Mouse (Mus musculus): ENCODE results near the gene Mrm2. TPM values are rescaled to one million over a fixed set of nuclear protein-coding genes. Genes with fewer than 3 reads are reported as not detected.

Gene Mrm2
- polyA plus RNA-seq, 1 experiment from 2014 or later: 19.5 TPM

- Histone ChIP-seq H3K9ac (ENCODE audit: low read length) (no peak overlapping the region), H3K36me3 (ENCODE audit: control insufficient read depth, insufficient read depth, low read length) (peaks cover 32% of the 10 kb centered on the region), H3K27ac (ENCODE audit: low read depth) (no peak overlapping the region), H3K4me1 (replicated peaks; ENCODE audit: control insufficient read depth, insufficient read depth, low read length) (peaks cover 9% of the 10 kb centered on the region), H3K9me3 (ENCODE audit: control insufficient read depth, low read length) (no peaks in the 10 kb centered on the region), H3K27me3 (replicated peaks; ENCODE audit: control insufficient read depth, insufficient read depth, low read length) (no peaks in the 10 kb centered on the region), H3K4me3 (ENCODE audit: low read depth, low read length) (no peak overlapping the region), H3K4me2 (ENCODE audit: low read length) (no peak overlapping the region)
- DNase-seq (ENCODE audit: low spot score) (no peak), ATAC-seq (replicated peaks; ENCODE audit: low FRiP score, low TSS enrichment, low read depth) (no peak)
- WGBS: 43% methylated on average over 2 of the region's 2 CpGs
Measured at GRCm38 (mm10) chr5:140333631-140334030, 1.9 kb upstream of the Mrm2 start.

GRCm38 (mm10) chr5:140332519-140332918, 821 bp upstream of the Mrm2 start:
- no peak overlapping the region for H3K9ac ChIP-seq (ENCODE audit: low read length)
- H3K4me1 ChIP-seq (replicated peaks; ENCODE audit: control insufficient read depth, insufficient read depth, low read length): peaks cover 9% of the 10 kb centered on the region
- H3K36me3 ChIP-seq (ENCODE audit: control insufficient read depth, insufficient read depth, low read length): peaks cover 32% of the 10 kb centered on the region
- WGBS: 66% methylated on average over 4 of the region's 4 CpGs
- no peak for DNase-seq (ENCODE audit: low spot score)
- H3K27me3 ChIP-seq (replicated peaks; ENCODE audit: control insufficient read depth, insufficient read depth, low read length): no peaks in the 10 kb centered on the region
- peak overlapping the region; percentile 61 for H3K4me3 ChIP-seq (ENCODE audit: low read depth, low read length)
- no peaks in the 10 kb centered on the region for H3K9me3 ChIP-seq (ENCODE audit: control insufficient read depth, low read length)
- peak overlapping the region; percentile 93 for H3K4me2 ChIP-seq (ENCODE audit: low read length)
- ATAC-seq (replicated peaks; ENCODE audit: low FRiP score, low TSS enrichment, low read depth): no peak
- 0 out of 2 replicates have a peak overlapping the region, but pooled peaks have one; percentile 87 for H3K27ac ChIP-seq (ENCODE audit: low read depth)

- WGBS: 88% methylated on average over 5 of the region's 5 CpGs
- H3K27me3 ChIP-seq (replicated peaks; ENCODE audit: control insufficient read depth, insufficient read depth, low read length): no peaks in the 10 kb centered on the region
- no peaks in the 10 kb centered on the region for H3K9me3 ChIP-seq (ENCODE audit: control insufficient read depth, low read length)
- H3K27ac ChIP-seq (ENCODE audit: low read depth): no peak overlapping the region
- DNase-seq (ENCODE audit: low spot score) (no peak), ATAC-seq (replicated peaks; ENCODE audit: low FRiP score, low TSS enrichment, low read depth) (no peak)
- no peak overlapping the region for H3K9ac ChIP-seq (ENCODE audit: low read length)
- H3K36me3 ChIP-seq (ENCODE audit: control insufficient read depth, insufficient read depth, low read length): peaks cover 14% of the 10 kb centered on the region; the same call in 1 of the 2 replicates
- H3K4me1 ChIP-seq (replicated peaks; ENCODE audit: control insufficient read depth, insufficient read depth, low read length): peaks cover 8% of the 10 kb centered on the region
- no peak overlapping the region for H3K4me2 ChIP-seq (ENCODE audit: low read length)
- H3K4me3 ChIP-seq (ENCODE audit: low read depth, low read length): no peak overlapping the region
Measured at GRCm38 (mm10) chr5:140324058-140324457, 7.6 kb downstream of the Mrm2 start.

DNA sequence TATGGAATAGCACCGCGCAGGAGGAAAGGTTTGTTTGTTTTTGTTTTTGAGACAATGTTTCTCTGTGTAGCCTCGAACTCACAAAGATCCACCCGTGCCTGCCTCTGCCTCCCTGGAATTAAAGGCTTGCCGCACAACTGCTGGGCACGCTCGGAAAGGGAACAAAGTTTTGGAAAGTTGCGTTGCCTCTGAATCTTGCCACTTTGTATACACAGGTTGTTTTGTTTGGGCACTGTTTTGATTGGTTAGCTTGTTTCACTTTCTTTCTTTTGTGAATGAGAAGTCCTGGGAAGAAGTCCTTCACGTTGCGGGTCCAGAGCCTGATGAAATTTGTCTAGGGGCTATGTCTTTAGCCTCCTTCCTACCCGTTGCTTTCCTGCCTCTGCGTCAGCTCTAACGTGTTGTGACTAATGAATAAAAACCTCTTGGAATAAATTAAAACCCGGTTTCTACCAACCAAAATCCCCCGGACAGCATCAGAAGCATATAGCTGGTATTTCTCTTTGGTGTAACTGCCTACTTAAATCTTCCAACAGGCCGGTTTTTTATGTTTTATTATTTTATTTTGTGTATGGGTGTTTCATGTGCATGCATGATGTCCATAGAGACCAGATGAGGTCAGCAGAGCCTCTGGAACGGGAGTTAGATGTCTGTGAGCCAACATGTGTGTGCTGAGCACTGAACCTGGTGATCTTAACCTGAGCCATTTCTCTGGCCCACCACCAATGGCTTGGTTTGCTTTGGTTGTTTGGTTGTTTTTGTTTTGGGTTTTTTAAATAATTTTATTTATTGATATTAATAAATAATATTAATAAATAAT, 9.7 kb downstream of the Mrm2 start:
- H3K4me2 ChIP-seq (ENCODE audit: low read length): peak overlapping the region; percentile 67
- DNase-seq (ENCODE audit: low spot score): no peak
- H3K36me3 ChIP-seq (ENCODE audit: control insufficient read depth, insufficient read depth, low read length): no peaks in the 10 kb centered on the region; the same call in 1 of the 2 replicates
- H3K9ac ChIP-seq (ENCODE audit: low read length): peak overlapping the region; percentile 99
- peaks cover 8% of the 10 kb centered on the region for H3K4me1 ChIP-seq (replicated peaks; ENCODE audit: control insufficient read depth, insufficient read depth, low read length)
- H3K27me3 ChIP-seq (replicated peaks; ENCODE audit: control insufficient read depth, insufficient read depth, low read length): no peaks in the 10 kb centered on the region
- peak; percentile 13 for ATAC-seq (replicated peaks; ENCODE audit: low FRiP score, low TSS enrichment, low read depth)
- peak overlapping the region; percentile 88 for H3K4me3 ChIP-seq (ENCODE audit: low read depth, low read length)
- WGBS: 2% methylated on average over 17 of the region's 17 CpGs
- H3K27ac ChIP-seq (ENCODE audit: low read depth): peak overlapping the region; percentile 79
- no peaks in the 10 kb centered on the region for H3K9me3 ChIP-seq (ENCODE audit: control insufficient read depth, low read length)

- under 1% methylated on average over 59 of the region's 60 CpGs for WGBS
- H3K9me3 ChIP-seq (ENCODE audit: control insufficient read depth, low read length): no peaks in the 10 kb centered on the region
Measured at GRCm38 (mm10) chr5:140321042-140321755, 10.5 kb downstream of the Mrm2 start, which contains the start of the genes Mad1l1 and Nudt1. Mad1l1 (minus strand) TSS chr5:140321552. Nudt1 (plus strand) TSS chr5:140321656.

DNA sequence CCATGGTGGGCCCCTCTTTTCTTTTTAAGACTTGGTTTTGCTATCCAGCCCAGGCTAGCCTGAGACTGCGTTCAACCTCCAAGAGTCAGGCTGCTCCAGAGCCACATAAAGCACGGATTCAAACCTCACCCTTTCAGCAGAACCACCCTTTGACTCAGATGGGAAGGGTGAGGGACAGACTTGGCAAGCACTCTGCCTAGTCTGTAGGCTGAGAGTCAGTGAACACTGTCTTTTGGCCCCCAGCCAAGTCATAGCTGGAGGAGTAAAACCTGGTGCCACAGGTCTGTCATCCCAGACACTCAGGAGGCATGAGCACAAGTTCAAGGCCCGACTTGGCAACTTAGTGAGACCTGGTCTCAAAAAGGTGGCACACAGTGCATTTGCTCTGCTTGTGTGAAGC, 15.0 kb downstream of the Mrm2 start:
- Histone ChIP-seq H3K36me3 (ENCODE audit: control insufficient read depth, insufficient read depth, low read length) (peaks cover 27% of the 10 kb centered on the region), H3K27ac (ENCODE audit: low read depth) (no peak overlapping the region)
- ATAC-seq (replicated peaks; ENCODE audit: low FRiP score, low TSS enrichment, low read depth): no peak

More at GRCm38 (mm10) chr5:140321042-140321755, 10.5 kb downstream of the Mrm2 start, which contains the start of the genes Mad1l1 and Nudt1:
- DNase-seq (ENCODE audit: low spot score) (peak; percentile 96), ATAC-seq (replicated peaks; ENCODE audit: low FRiP score, low TSS enrichment, low read depth) (peak; percentile 92)
- Histone ChIP-seq H3K4me3 (ENCODE audit: low read depth, low read length) (peak within 1 kb of the TSS; percentile 88), H3K27me3 (replicated peaks; ENCODE audit: control insufficient read depth, insufficient read depth, low read length) (no peaks in the 10 kb centered on the region), H3K4me1 (replicated peaks; ENCODE audit: control insufficient read depth, insufficient read depth, low read length) (peaks cover 8% of the 10 kb centered on the region), H3K4me2 (ENCODE audit: low read length) (peak within 1 kb of the TSS; percentile 67), H3K36me3 (ENCODE audit: control insufficient read depth, insufficient read depth, low read length) (no peaks in the 10 kb centered on the region), H3K27ac (ENCODE audit: low read depth) (peak within 1 kb of the TSS; percentile 79), H3K9ac (ENCODE audit: low read length) (peak within 1 kb of the TSS; percentile 99)

GRCm38 (mm10) chr5:140307602-140308001, 24.1 kb downstream of the Mrm2 start:
- WGBS: 90% methylated on average over 14 of the region's 14 CpGs
- Histone ChIP-seq H3K4me3 (ENCODE audit: low read depth, low read length) (no peak overlapping the region), H3K27me3 (replicated peaks; ENCODE audit: control insufficient read depth, insufficient read depth, low read length) (no peaks in the 10 kb centered on the region), H3K9ac (ENCODE audit: low read length) (no peak overlapping the region), H3K4me2 (ENCODE audit: low read length) (no peak overlapping the region), H3K9me3 (ENCODE audit: control insufficient read depth, low read length) (no peaks in the 10 kb centered on the region), H3K36me3 (ENCODE audit: control insufficient read depth, insufficient read depth, low read length) (peaks cover 85% of the 10 kb centered on the region), H3K4me1 (replicated peaks; ENCODE audit: control insufficient read depth, insufficient read depth, low read length) (no peaks in the 10 kb centered on the region), H3K27ac (ENCODE audit: low read depth) (no peak overlapping the region)
- DNase-seq (ENCODE audit: low spot score): no peak
- no peak for ATAC-seq (replicated peaks; ENCODE audit: low FRiP score, low TSS enrichment, low read depth)

More for the DNA sequence above, 15.0 kb downstream of the Mrm2 start:
- Histone ChIP-seq H3K9ac (ENCODE audit: low read length) (no peak overlapping the region), H3K4me3 (ENCODE audit: low read depth, low read length) (no peak overlapping the region), H3K27me3 (replicated peaks; ENCODE audit: control insufficient read depth, insufficient read depth, low read length) (no peaks in the 10 kb centered on the region), H3K4me2 (ENCODE audit: low read length) (no peak overlapping the region), H3K4me1 (replicated peaks; ENCODE audit: control insufficient read depth, insufficient read depth, low read length) (peaks cover 8% of the 10 kb centered on the region), H3K9me3 (ENCODE audit: control insufficient read depth, low read length) (no peaks in the 10 kb centered on the region)
- 88% methylated on average over 3 of the region's 3 CpGs for WGBS
- no peak for DNase-seq (ENCODE audit: low spot score)

- Histone ChIP-seq H3K4me1 (replicated peaks; ENCODE audit: control insufficient read depth, insufficient read depth, low read length) (no peaks in the 10 kb centered on the region), H3K27ac (ENCODE audit: low read depth) (no peak overlapping the region), H3K4me2 (ENCODE audit: low read length) (no peak overlapping the region), H3K9ac (ENCODE audit: low read length) (no peak overlapping the region), H3K36me3 (ENCODE audit: control insufficient read depth, insufficient read depth, low read length) (peaks cover 87% of the 10 kb centered on the region), H3K9me3 (ENCODE audit: control insufficient read depth, low read length) (no peaks in the 10 kb centered on the region), H3K4me3 (ENCODE audit: low read depth, low read length) (no peak overlapping the region), H3K27me3 (replicated peaks; ENCODE audit: control insufficient read depth, insufficient read depth, low read length) (no peaks in the 10 kb centered on the region)
- WGBS: 89% methylated on average over 8 of the region's 8 CpGs
- DNase-seq (ENCODE audit: low spot score): no peak
- no peak for ATAC-seq (replicated peaks; ENCODE audit: low FRiP score, low TSS enrichment, low read depth)
Measured at GRCm38 (mm10) chr5:140306016-140306415, 25.7 kb downstream of the Mrm2 start.
